Mouse (Mus musculus) C2C12 (cell line): ENCODE measurements around the gene Cacna1h. TPM values are rescaled to one million over a fixed set of nuclear protein-coding genes. Genes with fewer than 3 reads are reported as not detected.

Experiments
- H3K27me3 ChIP-seq: one replicate; pipeline ENCODE4 v1.6.1; 2011; ENCODE audit not compliant: control insufficient read depth, insufficient read depth, insufficient read length
- H3K36me3 ChIP-seq: one replicate; pipeline ENCODE4 v1.6.1; 2011; ENCODE audit not compliant: control insufficient read depth, insufficient read depth
- H3K4me3 ChIP-seq: one replicate; pipeline ENCODE4 v1.5.1; 2011; ENCODE audit warnings: mild to moderate bottlenecking, control low read depth; ENCODE audit not compliant: poor library complexity, insufficient read depth, severe bottlenecking
- H3K79me2 ChIP-seq: one replicate; pipeline ENCODE4 v1.6.1; 2011; ENCODE audit not compliant: control insufficient read depth, insufficient read depth
- H3K79me3 ChIP-seq: one replicate; pipeline ENCODE4 v1.6.1; 2011; ENCODE audit warnings: low read depth, control low read depth
- H3ac ChIP-seq: one replicate; pipeline ENCODE3; 2011; ENCODE audit warnings: low read depth; ENCODE audit not compliant: control insufficient read depth, insufficient read length
- CEBPB ChIP-seq: IDR thresholded peaks from one replicate; pipeline ENCODE4 v1.6.1; 2011; ENCODE audit warnings: low read depth, mild to moderate bottlenecking, control low read depth, moderate library complexity
- CTCF ChIP-seq: IDR thresholded peaks from one replicate; pipeline ENCODE4 v1.5.1; 2011; ENCODE audit not compliant: control insufficient read depth, insufficient read depth, insufficient read length
- FOSL1 ChIP-seq: IDR thresholded peaks from one replicate; pipeline ENCODE4 v1.8.0; 2011; ENCODE audit warnings: mild to moderate bottlenecking, low read length; ENCODE audit not compliant: poor library complexity, insufficient read depth, severe bottlenecking
- MAX ChIP-seq: IDR thresholded peaks from one replicate; pipeline ENCODE4 v1.6.1; 2011; ENCODE audit warnings: mild to moderate bottlenecking, control low read depth
- MYOD1 ChIP-seq: IDR thresholded peaks from one replicate; pipeline ENCODE4 v1.6.1; 2011; ENCODE audit warnings: low read depth; ENCODE audit not compliant: control insufficient read depth, insufficient read length
- MYOG ChIP-seq: IDR thresholded peaks from one replicate; pipeline ENCODE4 v1.6.1; 2011; ENCODE audit not compliant: control insufficient read depth, insufficient read length; ENCODE audit errors: extremely low read depth
- USF1 ChIP-seq: IDR thresholded peaks from one replicate; pipeline ENCODE4 v1.6.1; 2011; ENCODE audit warnings: low read depth, mild to moderate bottlenecking, control low read depth, moderate library complexity
- polyA plus RNA-seq: library from polyadenylated mRNA; unstranded; fragments of >200 nt; fragmentation: generic; extraction: Trizol; gene quantifications from one replicate; pipeline ENCODE4 v1.2.1, GENCODE M21; 2012; ENCODE audit warnings: missing spikeins

Gene Cacna1h
- polyA plus RNA-seq, 1 experiment: not detected

DNA sequence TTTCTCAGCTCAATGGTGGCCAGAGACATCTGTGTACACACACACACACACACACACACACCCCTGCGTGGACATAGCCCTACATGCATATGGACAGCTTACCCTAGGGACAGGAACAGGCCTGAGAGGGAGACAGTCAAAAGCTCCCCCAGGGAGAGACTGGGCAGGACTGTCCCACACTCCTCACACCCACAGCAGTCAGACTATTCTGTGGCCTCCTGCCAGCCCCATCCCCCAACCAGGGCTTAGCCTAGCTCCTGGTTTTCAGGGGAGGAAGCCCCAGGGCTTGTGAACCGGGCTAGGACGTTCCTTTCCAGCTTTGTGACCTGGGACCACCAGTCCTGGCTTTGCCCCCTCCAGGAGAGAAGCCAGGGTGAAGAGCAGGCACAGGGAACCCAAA, 17.4 kb downstream of the Cacna1h start:
- Histone ChIP-seq H3K36me3 (no peaks in the 10 kb centered on the region), H3ac (no peak overlapping the region), H3K79me3 (no peaks in the 10 kb centered on the region)

GRCm38 (mm10) chr17:25415421-25415913, 18.1 kb downstream of the Cacna1h start:
- H3K27me3 ChIP-seq: peaks cover under 1% of the 10 kb centered on the region
- no peaks in the 10 kb centered on the region for H3K79me3 ChIP-seq
- no peak overlapping the region for H3ac ChIP-seq
- no peak for TF ChIP-seq USF1
- TF ChIP-seq MAX: no peak
- no peak for TF ChIP-seq MYOD1
- TF ChIP-seq FOSL1: no peak
- no peak for TF ChIP-seq CEBPB
- TF ChIP-seq CTCF: no peak
- no peak for TF ChIP-seq MYOG
- H3K79me2 ChIP-seq: no peaks in the 10 kb centered on the region
- no peak overlapping the region for H3K4me3 ChIP-seq
- H3K36me3 ChIP-seq: no peaks in the 10 kb centered on the region

More for the DNA sequence above, 17.4 kb downstream of the Cacna1h start:
- peaks cover 4% of the 10 kb centered on the region for H3K27me3 ChIP-seq
- TF ChIP-seq MYOG (no peak), FOSL1 (no peak), CEBPB (no peak), MYOD1 (no peak), CTCF (no peak), MAX (no peak), USF1 (no peak)
- H3K79me2 ChIP-seq: no peaks in the 10 kb centered on the region
- no peak overlapping the region for H3K4me3 ChIP-seq

DNA sequence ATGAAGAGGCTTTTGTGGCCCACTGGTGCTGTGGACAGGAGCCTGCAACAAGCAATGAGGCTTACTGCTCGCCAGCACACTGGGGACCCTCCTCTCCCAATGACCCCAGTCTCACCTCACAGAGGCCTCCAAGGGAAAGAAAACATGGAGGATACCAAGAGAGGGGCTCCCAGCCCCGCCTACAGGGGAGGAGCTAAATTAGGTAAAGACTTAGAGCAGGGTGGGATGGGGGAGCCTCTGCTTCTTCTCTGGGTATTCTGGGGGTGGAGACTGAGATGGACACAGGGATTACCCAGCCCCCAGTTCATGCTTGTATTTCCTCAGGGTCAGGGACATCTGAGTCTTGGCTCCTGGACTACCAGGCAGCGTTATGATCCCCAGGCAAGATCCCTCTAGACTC, 18.7 kb downstream of the Cacna1h start:
- Histone ChIP-seq H3K4me3 (no peak overlapping the region), H3K27me3 (no peaks in the 10 kb centered on the region), H3K79me2 (no peaks in the 10 kb centered on the region), H3K79me3 (no peaks in the 10 kb centered on the region), H3K36me3 (no peaks in the 10 kb centered on the region), H3ac (no peak overlapping the region)
- TF ChIP-seq CTCF (no peak), MAX (no peak)

GRCm38 (mm10) chr17:25414209-25414608, 19.4 kb downstream of the Cacna1h start:
- Histone ChIP-seq H3K4me3 (no peak overlapping the region), H3K27me3 (no peaks in the 10 kb centered on the region), H3K36me3 (no peaks in the 10 kb centered on the region), H3K79me3 (no peaks in the 10 kb centered on the region), H3ac (no peak overlapping the region), H3K79me2 (no peaks in the 10 kb centered on the region)
- TF ChIP-seq MYOG (no peak), USF1 (no peak), MYOD1 (no peak), CTCF (no peak)

GRCm38 (mm10) chr17:25411251-25411650, 22.3 kb downstream of the Cacna1h start:
- TF ChIP-seq MAX (no peak), CEBPB (no peak), MYOD1 (no peak), CTCF (no peak), MYOG (no peak), FOSL1 (no peak), USF1 (no peak)
- Histone ChIP-seq H3K79me3 (no peaks in the 10 kb centered on the region), H3K27me3 (no peaks in the 10 kb centered on the region), H3K36me3 (no peaks in the 10 kb centered on the region), H3K4me3 (no peak overlapping the region), H3K79me2 (no peaks in the 10 kb centered on the region), H3ac (no peak overlapping the region)

DNA sequence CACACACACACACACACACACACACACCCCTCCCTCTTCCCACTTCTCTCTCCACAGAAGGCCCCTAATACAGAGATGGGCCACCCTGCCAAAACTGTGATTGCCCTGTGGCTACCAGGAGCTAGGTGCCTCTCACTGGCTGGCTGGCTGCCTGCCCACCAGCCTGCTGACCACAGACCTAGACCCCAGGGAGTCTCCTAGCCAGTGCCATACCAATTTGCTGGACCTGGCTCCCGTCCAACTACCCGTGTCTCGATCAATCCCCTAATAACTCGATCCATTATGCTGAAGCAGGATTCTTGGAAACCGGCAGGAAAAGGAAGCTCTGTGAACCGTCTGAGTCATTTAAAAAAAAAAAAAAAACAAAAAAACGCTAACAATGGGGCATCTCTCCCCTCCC, 22.8 kb downstream of the Cacna1h start:
- Histone ChIP-seq H3K4me3 (no peak overlapping the region), H3K27me3 (no peaks in the 10 kb centered on the region), H3K79me2 (no peaks in the 10 kb centered on the region), H3K79me3 (no peaks in the 10 kb centered on the region), H3ac (no peak overlapping the region), H3K36me3 (no peaks in the 10 kb centered on the region)
- TF ChIP-seq CEBPB: no peak
- no peak for TF ChIP-seq MYOG
- TF ChIP-seq CTCF: no peak
- no peak for TF ChIP-seq MYOD1
- TF ChIP-seq FOSL1: no peak
- no peak for TF ChIP-seq USF1
- TF ChIP-seq MAX: no peak

DNA sequence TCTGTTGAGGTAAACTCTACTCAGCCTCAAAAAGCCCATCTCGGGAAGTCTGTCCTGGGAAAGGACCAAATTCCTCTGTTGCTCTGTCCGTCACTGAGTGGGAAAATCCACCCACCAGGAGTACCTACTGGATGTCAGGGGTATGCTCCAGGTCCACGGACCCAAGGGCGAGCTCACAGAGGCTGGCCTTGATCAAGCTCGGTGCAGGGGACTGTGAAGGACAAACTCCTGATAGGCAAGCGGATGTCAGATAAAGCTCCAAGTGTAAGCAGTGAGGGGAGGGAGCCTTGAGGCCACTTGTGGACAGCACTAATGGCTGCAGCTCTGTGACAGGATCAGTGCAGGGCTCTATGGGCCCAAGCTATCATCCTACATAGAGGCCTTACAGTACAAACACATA, 23.4 kb downstream of the Cacna1h start:
- H3K36me3 ChIP-seq: no peaks in the 10 kb centered on the region
- H3ac ChIP-seq: no peak overlapping the region
- no peaks in the 10 kb centered on the region for H3K79me3 ChIP-seq
- TF ChIP-seq FOSL1: no peak
- no peak for TF ChIP-seq MAX
- no peak for TF ChIP-seq CTCF
- H3K4me3 ChIP-seq: no peak overlapping the region
- H3K27me3 ChIP-seq: no peaks in the 10 kb centered on the region
- H3K79me2 ChIP-seq: no peaks in the 10 kb centered on the region
